Mouse (Mus musculus) heart, postnatal 0 days (tissue): ENCODE data around the gene Rspo4. TPM values are rescaled to one million over a fixed set of nuclear protein-coding genes. Genes with fewer than 3 reads are reported as not detected.

Experiments
- ATAC-seq: fragments of 200-750 bp; cut with Nextera tagmentation; 2 replicates; pipeline ENCODE4 v1.8.0; 2017; ENCODE audit warnings: low read depth, moderate number of reproducible peaks, moderate library complexity; ENCODE audit not compliant: insufficient read depth
- DNase-seq: peaks from one replicate; pipeline ENCODE4 v3.0.0-alpha.2; 2016; ENCODE audit warnings: low spot score
- H3K27ac ChIP-seq: fragments of 300-500 bp; sonication (generic); 2 replicates; pipeline ENCODE4 v1.5.1; 2014; ENCODE audit warnings: low read depth, mild to moderate bottlenecking
- H3K27me3 ChIP-seq: fragments of 300-500 bp; sonication (generic); 2 replicates; pipeline ENCODE4 v1.6.1; 2014; ENCODE audit warnings: low read length, mixed read lengths; ENCODE audit not compliant: control insufficient read depth, insufficient read depth
- H3K36me3 ChIP-seq: fragments of 300-500 bp; sonication (generic); replicated peaks from 2 replicates; pipeline ENCODE4 v1.6.1; 2014; ENCODE audit warnings: low read length, mixed read lengths; ENCODE audit not compliant: control insufficient read depth, insufficient read depth
- H3K4me1 ChIP-seq: fragments of 300-500 bp; sonication (generic); 2 replicates; pipeline ENCODE4 v1.6.1; 2014; ENCODE audit warnings: antibody characterized with exemption; ENCODE audit not compliant: control insufficient read depth, insufficient read depth
- H3K4me2 ChIP-seq: fragments of 300-500 bp; sonication (generic); 2 replicates; pipeline ENCODE4 v1.6.1; 2014; ENCODE audit warnings: low read depth, mild to moderate bottlenecking, low read length, moderate library complexity
- H3K4me3 ChIP-seq: fragments of 300-500 bp; sonication (generic); 2 replicates; pipeline ENCODE4 v1.5.1; 2014; ENCODE audit warnings: low read depth, low read length
- H3K9ac ChIP-seq: fragments of 300-500 bp; sonication (generic); replicated peaks from 2 replicates; pipeline ENCODE4 v1.6.1; 2014; ENCODE audit warnings: low read depth, low read length, mixed read lengths
- H3K9me3 ChIP-seq: fragments of 300-500 bp; sonication (generic); replicated peaks from 2 replicates; pipeline ENCODE4 v1.6.1; 2016; ENCODE audit warnings: low read length; ENCODE audit not compliant: control insufficient read depth
- CTCF ChIP-seq: IDR thresholded peaks from 2 replicates; pipeline ENCODE4 v1.5.1; 2016; ENCODE audit warnings: antibody characterized with exemption, control low read depth, low read depth
- EP300 ChIP-seq: IDR thresholded peaks from 2 replicates; pipeline ENCODE4 v1.6.1; 2016; ENCODE audit warnings: antibody characterized with exemption, low read depth
- WGBS: fragments of 180-500 bp; shearing (Covaris S2); extraction: QIAGEN DNeasy Blood & Tissue Kit; methylation state at CpG from one replicate; pipeline ENCODE4 v1.1.7; 2014; 5-methylcytosine and 5-hydroxymethylcytosine counted together
- polyA plus RNA-seq: library from polyadenylated mRNA; unstranded; fragments of >200 nt; fragmentation: Nextera tagmentation; extraction: Ambion mirVana; gene quantifications from 2 replicates; pipeline ENCODE4 v1.2.1, GENCODE M21; 2015
- total RNA-seq: library from RNA; depleted of rRNA; stranded (reverse); fragments of >200 nt; gene quantifications from 2 replicates; pipeline ENCODE4 v1.2.3, GENCODE M21; 2014; ENCODE audit warnings: low replicate concordance

The Rspo4 gene
- total and polyA plus RNA-seq, 2 experiments from 2014 or later = not detected

DNA sequence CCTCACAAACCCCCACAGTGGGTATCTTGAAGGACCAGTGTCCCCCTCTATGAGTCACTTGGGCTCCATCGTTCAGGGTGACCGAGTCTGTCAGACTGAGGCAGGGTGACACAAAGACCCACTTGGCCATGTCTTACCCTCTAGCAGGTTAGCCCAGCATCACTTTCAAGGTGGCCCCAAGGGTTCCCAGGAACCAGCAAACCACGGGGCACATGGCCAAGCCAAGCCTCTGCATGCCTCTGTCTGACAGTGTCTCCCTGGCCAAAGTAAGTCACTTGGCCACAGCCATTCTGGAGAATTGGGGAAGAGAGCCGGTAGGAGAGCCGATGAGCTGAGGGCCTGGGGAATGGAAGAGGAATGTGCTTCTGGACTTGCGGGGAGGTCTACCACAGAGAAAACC, 60.5 kb downstream of the Rspo4 start:
- ATAC-seq = no peak
- Histone ChIP-seq H3K4me2 (no peak overlapping the region), H3K36me3 (no peaks in the 10 kb centered on the region), H3K4me1 (no peaks in the 10 kb centered on the region), H3K4me3 (no peak overlapping the region), H3K9me3 (no peaks in the 10 kb centered on the region), H3K27ac (no peak overlapping the region), H3K27me3 (no peaks in the 10 kb centered on the region), H3K9ac (no peak overlapping the region)
- TF ChIP-seq CTCF (no peak), EP300 (no peak)
- DNase-seq = no peak
- WGBS = 75% methylated on average over 6 of the region's 6 CpGs

GRCm38 (mm10) chr2:151903933-151904332, 61.2 kb downstream of the Rspo4 start:
- TF ChIP-seq EP300 = no peak
- TF ChIP-seq CTCF = no peak
- Histone ChIP-seq H3K36me3 (no peaks in the 10 kb centered on the region), H3K4me3 (no peak overlapping the region), H3K27me3 (no peaks in the 10 kb centered on the region), H3K9ac (no peak overlapping the region), H3K4me1 (no peaks in the 10 kb centered on the region), H3K4me2 (no peak overlapping the region), H3K27ac (no peak overlapping the region), H3K9me3 (no peaks in the 10 kb centered on the region)
- ATAC-seq = no peak
- WGBS = 74% methylated on average over 4 of the region's 4 CpGs
- no peak for DNase-seq

GRCm38 (mm10) chr2:151904636-151905035, 61.9 kb downstream of the Rspo4 start:
- no peaks in the 10 kb centered on the region for H3K4me1 ChIP-seq
- no peak overlapping the region for H3K4me2 ChIP-seq
- DNase-seq (no peak), ATAC-seq (no peak)
- H3K27ac ChIP-seq = no peak overlapping the region
- H3K36me3 ChIP-seq = no peaks in the 10 kb centered on the region
- 34% methylated on average over 3 of the region's 3 CpGs for WGBS
- H3K27me3 ChIP-seq = no peaks in the 10 kb centered on the region
- H3K4me3 ChIP-seq = no peak overlapping the region
- TF ChIP-seq CTCF = no peak
- no peak for TF ChIP-seq EP300
- H3K9ac ChIP-seq = no peak overlapping the region
- no peaks in the 10 kb centered on the region for H3K9me3 ChIP-seq

DNA sequence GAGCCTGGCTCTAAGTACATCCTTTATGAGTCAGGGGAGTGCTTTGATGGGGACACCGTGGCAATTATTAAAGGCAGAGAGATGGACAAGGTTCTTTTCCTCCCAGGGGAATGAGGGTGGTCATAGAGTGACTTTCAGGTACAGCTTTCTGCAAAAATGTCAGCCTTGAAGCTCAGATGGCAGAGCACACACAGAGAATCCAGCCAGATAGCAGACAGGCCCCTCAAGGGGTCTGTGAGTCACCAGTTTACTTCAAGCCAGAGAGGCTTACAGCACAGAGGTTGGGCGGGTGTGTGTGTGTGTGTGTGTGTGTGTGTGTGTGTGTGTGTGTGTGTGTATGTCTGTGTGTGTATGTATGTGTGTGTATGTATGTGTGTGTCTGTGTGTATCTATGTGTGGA, 64.3 kb downstream of the Rspo4 start:
- TF ChIP-seq CTCF (no peak), EP300 (no peak)
- H3K36me3 ChIP-seq = no peaks in the 10 kb centered on the region
- ATAC-seq (no peak), DNase-seq (no peak)
- H3K9ac ChIP-seq = no peak overlapping the region
- H3K27me3 ChIP-seq = no peaks in the 10 kb centered on the region
- H3K27ac ChIP-seq = no peak overlapping the region
- 67% methylated on average over 2 of the region's 2 CpGs for WGBS
- H3K4me3 ChIP-seq = no peak overlapping the region
- no peak overlapping the region for H3K4me2 ChIP-seq
- peaks cover 11% of the 10 kb centered on the region for H3K4me1 ChIP-seq
- no peaks in the 10 kb centered on the region for H3K9me3 ChIP-seq

DNA sequence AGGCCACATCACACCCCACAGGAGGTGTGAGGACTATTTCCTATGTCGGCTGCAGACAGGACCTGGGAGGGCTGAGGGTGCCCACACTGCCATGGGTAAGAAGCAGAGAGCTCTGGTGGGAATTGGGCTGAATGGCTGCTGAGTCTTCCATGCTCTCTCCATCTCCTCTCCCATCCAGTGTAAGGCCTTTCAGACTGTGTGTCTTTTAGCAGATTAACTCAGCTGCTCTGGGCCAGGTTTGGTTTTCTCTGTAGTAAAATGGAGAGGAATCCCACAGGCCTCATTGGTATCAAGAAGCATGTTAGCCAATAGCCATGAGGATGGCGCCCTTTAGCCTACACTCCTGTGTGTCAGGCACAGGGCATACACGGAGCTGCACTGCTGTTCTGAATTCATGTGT, 66.7 kb downstream of the Rspo4 start:
- Histone ChIP-seq H3K4me1 (peaks cover 11% of the 10 kb centered on the region), H3K9me3 (no peaks in the 10 kb centered on the region), H3K4me3 (no peak overlapping the region), H3K27me3 (no peaks in the 10 kb centered on the region), H3K9ac (no peak overlapping the region), H3K36me3 (no peaks in the 10 kb centered on the region), H3K4me2 (no peak overlapping the region), H3K27ac (no peak overlapping the region)
- ATAC-seq (no peak), DNase-seq (no peak)
- no peak for TF ChIP-seq CTCF
- no peak for TF ChIP-seq EP300
- WGBS = 71% methylated on average over 3 of the region's 3 CpGs

DNA sequence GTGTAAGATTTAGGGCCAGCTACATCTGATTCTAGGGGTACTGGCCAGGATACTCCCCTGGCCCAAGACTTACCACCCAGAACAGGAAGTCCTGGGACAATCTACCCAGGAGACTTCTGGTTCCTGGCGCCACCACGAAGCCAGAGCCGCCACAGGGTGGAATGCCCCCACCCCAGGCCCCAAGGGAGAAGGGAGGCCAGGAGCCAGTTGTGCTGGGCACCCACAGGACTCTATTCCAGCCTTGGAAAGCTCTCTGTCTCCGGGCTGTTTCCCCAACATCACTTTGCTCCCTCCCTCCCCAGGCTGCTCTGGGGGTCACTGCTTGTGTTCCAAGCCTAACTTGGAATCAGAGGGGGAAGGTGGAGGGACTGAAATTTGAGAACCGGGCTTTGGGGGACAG, 67.8 kb downstream of the Rspo4 start:
- ATAC-seq = no peak
- H3K27me3 ChIP-seq = no peaks in the 10 kb centered on the region
- 30% methylated on average over 5 of the region's 5 CpGs for WGBS
- H3K4me3 ChIP-seq = no peak overlapping the region
- no peak overlapping the region for H3K4me2 ChIP-seq
- peaks cover 11% of the 10 kb centered on the region for H3K4me1 ChIP-seq
- no peak for TF ChIP-seq EP300
- TF ChIP-seq CTCF = no peak
- no peak overlapping the region for H3K27ac ChIP-seq
- no peaks in the 10 kb centered on the region for H3K36me3 ChIP-seq
- DNase-seq = no peak
- no peaks in the 10 kb centered on the region for H3K9me3 ChIP-seq
- H3K9ac ChIP-seq = no peak overlapping the region
